Mouse (Mus musculus): Measurements from ENCODE around the gene Cstad.

The Cstad gene

DNA sequence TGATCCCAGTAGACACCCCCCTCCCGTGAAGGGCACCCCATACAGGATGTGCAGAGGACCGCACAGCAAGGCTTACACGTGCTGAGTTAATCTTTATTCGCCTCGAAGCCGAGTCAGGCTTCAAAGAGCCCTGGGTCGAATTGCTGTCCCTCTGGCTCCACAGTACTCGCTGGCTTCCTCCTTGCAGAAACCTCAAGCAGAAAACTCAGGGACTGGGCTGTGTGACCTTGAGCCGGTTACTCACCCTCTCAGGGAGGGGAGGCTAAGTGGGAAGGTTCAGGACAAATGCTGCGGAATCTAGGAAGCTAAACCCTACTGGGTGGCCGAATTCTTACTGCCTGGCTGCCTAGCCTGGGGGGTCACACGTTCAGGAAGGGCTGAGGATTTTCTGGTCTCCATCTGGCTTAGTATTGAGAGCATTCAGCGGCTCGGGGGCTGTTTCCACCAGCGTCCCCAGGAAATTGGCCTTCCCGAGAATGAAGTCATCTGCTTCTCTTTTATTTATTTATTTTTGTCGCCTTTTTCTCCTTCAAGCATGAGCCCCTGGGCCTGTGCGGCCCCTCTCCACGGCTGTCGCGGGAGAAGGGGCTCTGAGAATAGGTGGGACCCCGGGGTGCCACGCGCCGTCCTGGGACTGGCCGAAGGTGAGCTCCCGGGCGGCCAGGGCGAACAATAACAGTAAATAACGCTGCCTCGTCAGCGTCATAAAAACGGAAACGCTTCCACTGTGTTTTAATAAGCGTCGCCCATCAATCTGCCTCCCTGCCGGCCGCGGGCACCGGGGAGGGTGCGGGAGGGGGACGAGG lies 63.0 kb downstream of the Cstad start:
- no peak for TF ChIP-seq GATA4 (IDR thresholded peaks at IDR 0.05; ENCODE audit: insufficient replicate concordance, low read length)

DNA sequence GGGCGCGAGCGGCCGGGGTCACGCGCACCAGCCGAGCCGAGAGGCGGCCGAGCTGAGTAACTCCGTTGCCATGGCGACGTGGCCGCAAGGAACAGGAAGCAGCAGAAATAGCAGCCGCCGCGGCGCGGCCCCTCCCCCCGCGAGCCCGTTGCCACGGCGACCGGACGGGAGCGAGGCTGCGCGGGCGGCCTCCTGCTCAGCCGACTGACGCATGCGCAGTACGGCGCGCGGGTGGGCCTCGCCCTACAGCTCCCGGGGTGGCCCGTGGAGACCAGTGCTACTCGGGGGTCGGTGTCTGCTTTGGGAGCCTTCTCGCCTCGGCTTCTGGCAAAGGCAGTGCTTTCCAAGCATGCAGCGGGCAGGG lies 63.6 kb downstream of the Cstad start:
- peak; percentile 2; the same call in 1 of the 2 replicates for TF ChIP-seq GATA4 (IDR thresholded peaks at IDR 0.05; ENCODE audit: insufficient replicate concordance, low read length)

Data from liver, adult (tissue).